Comparison of ENCODE assay signal across 15 mouse cellular contexts in the genomic region with DNA sequence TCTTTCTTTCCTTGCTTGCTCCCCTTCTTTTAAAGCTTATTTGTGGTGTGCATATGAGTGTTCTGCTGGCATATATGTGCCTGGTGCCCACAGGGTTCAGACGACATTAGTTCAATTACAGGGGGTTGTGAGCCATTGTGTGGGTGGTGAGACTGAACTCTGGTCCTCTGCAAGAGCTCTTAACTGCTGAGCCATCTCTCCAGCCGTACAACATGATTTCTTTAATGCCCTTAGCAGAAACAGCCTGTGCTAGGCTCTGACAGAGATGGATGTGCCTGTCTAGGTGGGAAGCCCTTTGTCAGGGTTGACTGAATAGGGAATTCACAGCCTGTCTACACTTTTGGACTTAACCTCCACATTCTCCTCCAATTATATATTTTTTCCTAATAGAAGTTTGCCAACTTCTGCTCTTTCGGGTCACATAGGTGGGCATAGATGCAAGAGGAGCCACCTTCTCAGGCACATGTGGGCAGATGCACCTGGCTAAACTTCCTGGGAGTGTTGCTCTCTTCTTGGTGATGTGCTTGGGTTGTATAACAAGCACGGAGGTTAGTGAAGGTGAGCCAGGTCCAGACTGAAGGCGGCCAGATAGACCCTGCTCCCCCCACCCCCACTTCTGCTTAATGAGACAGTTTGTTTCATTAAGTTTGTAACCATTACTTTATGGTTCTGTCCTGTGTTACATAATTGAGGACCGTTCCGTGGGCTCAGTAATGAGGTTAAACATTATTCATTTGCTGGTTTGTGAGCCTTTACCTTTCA. TPM values are rescaled to one million over a fixed set of nuclear protein-coding genes. Genes with fewer than 3 reads are reported as not detected.
"Had no signal": no experiment of that assay in that cellular context is flagged by ENCODE, and none has a peak within 500 bp of the region (broad histone marks: within the 10 kb centered on the region; RNA-seq: fewer than 3 reads in every experiment).

No protein-coding gene starts in this region.

- H3K9me3 ChIP-seq: limb, embryonic 15.5 days; liver, embryonic 12.5 days; lung, embryonic 15.5 days; neural tube, embryonic 13.5 days had no signal

- H3K36me3 ChIP-seq: limb, embryonic 15.5 days; liver, embryonic 12.5 days; lung, embryonic 15.5 days; neural tube, embryonic 13.5 days had no signal

- H3K27me3 ChIP-seq: limb, embryonic 15.5 days; liver, embryonic 12.5 days; lung, embryonic 15.5 days; neural tube, embryonic 13.5 days had no signal

- H3K4me2 ChIP-seq: limb, embryonic 15.5 days; liver, embryonic 12.5 days; lung, embryonic 15.5 days; neural tube, embryonic 13.5 days had no signal

- ATAC-seq: hindbrain, postnatal 0 days; liver, embryonic 12.5 days; midbrain, embryonic 16.5 days had no signal

- H3K27ac ChIP-seq: hindbrain, postnatal 0 days; left cerebral cortex, adult 2 months; limb, embryonic 15.5 days; liver, embryonic 12.5 days; lung, embryonic 15.5 days; neural tube, embryonic 13.5 days had no signal

- H3K4me3 ChIP-seq: left cerebral cortex, adult 2 months; limb, embryonic 15.5 days; liver, embryonic 12.5 days; lung, embryonic 15.5 days; neural tube, embryonic 13.5 days had no signal

- H3K4me1 ChIP-seq: limb, embryonic 15.5 days; liver, embryonic 12.5 days; lung, embryonic 15.5 days; neural tube, embryonic 13.5 days had no signal

- H3K9ac ChIP-seq: limb, embryonic 15.5 days; liver, embryonic 12.5 days; lung, embryonic 15.5 days; neural tube, embryonic 13.5 days had no signal

- DNase-seq: lung, postnatal 14 days; right cerebral cortex, postnatal 14 days; thymus, adult 18-20 months; thymus, postnatal 14 days had no signal

RNA-seq across cellular contexts. Expression of a gene that starts 5.6 kb away (rescaled TPM):
- total RNA-seq: hindbrain, postnatal 0 days; layer of hippocampus, adult 8-10 months; layer of hippocampus, postnatal 25 days; left cerebral cortex, adult 2 months; left cerebral cortex, postnatal 14 days had no signal

RNA-seq across cellular contexts. Expression of a gene that starts 5.7 kb away (rescaled TPM):
- total RNA-seq: left cerebral cortex, postnatal 14 days had no signal
- polyA plus RNA-seq: limb, embryonic 11.5 days had no signal
